Mouse (Mus musculus): ENCODE data around the gene Dhrs7. TPM values are rescaled to one million over a fixed set of nuclear protein-coding genes. Genes with fewer than 3 reads are reported as not detected.

Gene Dhrs7
- polyA plus RNA-seq, 1 experiment: 47.8 TPM

- DNase-seq (ENCODE audit: extremely low spot score in 1 of 2, low spot score in 1 of 2): peak in 1 of 2 experiments; percentile 27
Observed at GRCm38 (mm10) chr12:72664020-72664734, 532 bp downstream of the Dhrs7 start.

GRCm38 (mm10) chr12:72655775-72656174, 8.9 kb downstream of the Dhrs7 start:
- no peak for DNase-seq (ENCODE audit: extremely low spot score in 1 of 2, low spot score in 1 of 2)

- DNase-seq (ENCODE audit: extremely low spot score in 1 of 2, low spot score in 1 of 2): peak; percentile 29 to 85
Observed at GRCm38 (mm10) chr12:72654698-72655097, 10.0 kb downstream of the Dhrs7 start.

- no peak for DNase-seq (ENCODE audit: extremely low spot score in 1 of 2, low spot score in 1 of 2)
Observed at GRCm38 (mm10) chr12:72649611-72650330, 14.9 kb downstream of the Dhrs7 start, which contains the start of gene Gm4756. Gene Gm4756, minus strand, starts transcription at chr12:72649661.

- no peak for DNase-seq (ENCODE audit: extremely low spot score in 1 of 2, low spot score in 1 of 2)
Observed at GRCm38 (mm10) chr12:72648921-72649320, 15.8 kb downstream of the Dhrs7 start.

DNA sequence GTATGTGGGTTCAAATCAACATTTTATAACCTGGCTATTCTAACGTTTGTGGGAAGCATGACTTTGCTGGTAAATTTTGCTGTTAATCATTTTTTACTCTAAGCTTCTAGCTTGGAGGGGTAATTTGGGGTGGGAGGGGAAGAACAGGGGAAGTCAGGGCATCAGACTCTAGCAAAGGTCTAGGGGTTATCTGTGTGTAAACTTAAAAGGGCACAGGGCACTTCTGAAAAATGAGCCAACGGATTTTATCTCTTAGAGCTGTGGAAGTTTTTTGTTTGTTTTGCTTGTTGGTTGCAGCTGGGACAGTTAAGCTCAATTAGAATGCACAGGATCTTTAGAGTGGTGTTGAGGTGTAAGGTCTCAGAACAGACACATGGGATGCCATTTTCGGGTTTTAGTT, 26.7 kb downstream of the Dhrs7 start:
- DNase-seq (ENCODE audit: extremely low spot score in 1 of 2, low spot score in 1 of 2): no peak

DNA sequence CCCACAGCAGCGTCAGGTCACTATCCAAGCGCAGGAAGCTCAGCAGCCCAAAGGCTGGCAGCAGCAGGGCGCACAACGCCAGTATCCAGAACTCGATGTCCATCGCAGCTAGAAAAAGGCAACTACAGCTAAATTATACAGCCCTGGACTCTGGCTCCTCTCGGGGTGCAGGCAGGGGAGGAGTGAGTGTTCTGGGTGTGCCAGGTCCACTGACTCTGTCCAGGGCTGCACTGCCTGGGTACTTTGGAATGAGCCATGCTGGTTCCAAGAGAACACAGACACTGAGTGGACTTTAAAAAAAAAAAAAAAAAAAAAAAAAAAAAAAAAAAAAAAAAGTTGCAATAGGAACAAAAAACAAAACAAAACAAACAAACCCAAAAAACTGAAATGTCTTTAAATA, 36.0 kb downstream of the Dhrs7 start:
- DNase-seq (ENCODE audit: extremely low spot score in 1 of 2, low spot score in 1 of 2): no peak

GRCm38 (mm10) chr12:72622853-72623496, 41.7 kb downstream of the Dhrs7 start:
- no peak for DNase-seq (ENCODE audit: extremely low spot score in 1 of 2, low spot score in 1 of 2)

GRCm38 (mm10) chr12:72621441-72621840, 43.3 kb downstream of the Dhrs7 start:
- no peak for DNase-seq (ENCODE audit: extremely low spot score in 1 of 2, low spot score in 1 of 2)

DNA sequence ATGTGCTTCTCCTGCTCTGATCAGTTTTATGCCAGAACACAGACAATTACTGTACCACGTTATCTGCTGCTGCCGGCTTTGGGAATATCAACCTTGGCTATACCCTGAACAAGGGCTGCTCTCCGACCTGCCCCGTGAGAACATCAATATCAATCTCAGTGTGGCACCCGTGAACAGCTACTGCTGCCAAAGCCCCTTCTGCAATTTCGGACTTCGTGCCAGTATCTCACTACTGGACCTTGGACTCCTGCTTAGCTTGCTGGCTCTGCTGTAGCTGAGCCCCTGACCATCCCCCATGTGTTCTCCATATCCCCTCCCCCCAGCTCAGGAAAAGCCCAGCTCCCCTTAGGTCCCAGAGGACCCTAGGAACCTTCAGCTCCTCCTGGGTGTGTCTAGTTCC, 43.9 kb downstream of the Dhrs7 start:
- no peak for DNase-seq (ENCODE audit: extremely low spot score in 1 of 2, low spot score in 1 of 2)

DNA sequence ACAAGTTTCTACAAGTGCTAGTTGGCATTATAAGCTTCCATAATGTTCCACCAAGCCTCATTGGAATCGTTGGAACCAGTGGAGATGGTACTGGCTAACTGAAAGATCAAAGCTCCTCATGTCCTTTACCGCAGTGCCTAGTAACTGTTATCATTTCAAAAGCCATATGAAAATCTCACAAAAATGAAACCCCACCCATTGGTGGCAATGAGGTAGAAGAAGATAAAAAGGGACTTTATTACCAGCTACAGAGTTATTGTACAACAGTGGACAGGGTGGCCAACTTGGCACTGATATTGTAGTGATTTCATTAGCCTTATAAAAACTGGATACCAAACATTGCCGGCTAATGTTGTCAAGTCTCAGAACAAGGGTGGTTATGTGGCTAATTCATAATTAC, 52.7 kb downstream of the Dhrs7 start:
- no peak for DNase-seq (ENCODE audit: extremely low spot score in 1 of 2, low spot score in 1 of 2)

Other genes with a start within 250 kb of the Dhrs7 start
- gene Lrrc9, start 223.0 kb downstream of the Dhrs7 start, polyA plus RNA-seq (2012; rRNA removed): 2.3 TPM in 2 replicates
- 17.9 and 19.6 TPM in 2 replicates for gene Pcnx4, start 128.5 kb downstream of the Dhrs7 start, polyA plus RNA-seq (2012; rRNA removed)
- not detected in 2 replicates for gene Gm4756, start 15.2 kb downstream of the Dhrs7 start, polyA plus RNA-seq (2012; rRNA removed)
- 182 and 198 TPM in 2 replicates for gene Ppm1a, start 92.5 kb upstream of the Dhrs7 start, polyA plus RNA-seq (2012; rRNA removed)

Data from frontal cortex, adult 2 months (tissue).